Mouse (Mus musculus) kidney, adult 2 months (tissue): ENCODE results near the gene Tnfrsf25.

Experiments used
- CTCF ChIP-seq: fragments of 200-500 bp; conservative IDR thresholded peaks from 2 replicates; pipeline ENCODE4 v1.5.1; 2011; ENCODE audit warnings: low read depth, mild to moderate bottlenecking, control low read depth, low read length, moderate library complexity, mixed read lengths; ENCODE audit not compliant: insufficient read depth, insufficient read length
- POLR2A ChIP-seq: fragments of 200-500 bp; IDR thresholded peaks from one replicate; pipeline ENCODE4 v1.6.1; 2011; ENCODE audit warnings: low read depth, low read length, control low read depth

GRCm38 (mm10) chr4:152127884-152128283, 12.2 kb downstream of the Tnfrsf25 start:
- no peak for TF ChIP-seq CTCF
- no peak for TF ChIP-seq POLR2A
